ENCODE assay signal across 9 mouse cellular contexts in the genomic region with DNA sequence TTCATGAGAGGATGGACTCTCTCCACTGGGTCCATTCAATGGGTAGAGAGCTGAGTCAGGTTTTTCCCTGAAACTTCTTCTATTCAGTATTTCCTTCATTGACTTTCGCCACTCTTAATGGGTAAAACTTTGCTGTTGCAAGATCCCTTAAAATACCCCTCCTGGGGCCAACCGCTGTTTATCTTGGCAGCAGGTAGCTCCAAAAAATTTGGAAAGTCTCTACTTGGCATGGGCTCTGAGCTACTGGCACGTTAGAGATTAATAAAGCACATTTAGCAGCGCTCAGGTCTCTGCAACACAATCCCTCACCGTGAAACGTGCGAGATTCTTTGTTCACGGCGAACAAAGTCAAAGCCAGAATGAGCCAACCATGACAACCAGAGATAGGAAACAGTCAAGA. TPM values are rescaled to one million over a fixed set of nuclear protein-coding genes. Genes with fewer than 3 reads are reported as not detected.
DNase-seq lines count a peak whose midpoint lies in the region; ATAC-seq lines count a peak whose summit lies in the region.
"Had no signal": no experiment of that assay in that cellular context is flagged by ENCODE, and none has a peak within 500 bp of the region (broad histone marks: within the 10 kb centered on the region; RNA-seq: fewer than 3 reads in every experiment).

No protein-coding gene starts in this region.

- peak overlapping the region; percentile 63 for H3K4me2 ChIP-seq in forebrain, embryonic 12.5 days
- peak overlapping the region; percentile 40 for H3K4me2 ChIP-seq in hindbrain, embryonic 14.5 days (replicated peaks)

- peak overlapping the region; percentile 39 for H3K4me3 ChIP-seq in forebrain, embryonic 12.5 days (replicated peaks)
- H3K4me3 ChIP-seq in hindbrain, embryonic 14.5 days (replicated peaks; ENCODE audit: low read length), result peak overlapping the region; percentile 10

- H3K4me1 ChIP-seq in forebrain, embryonic 12.5 days, result peaks cover 25% of the 10 kb centered on the region
- peaks cover 19% of the 10 kb centered on the region for H3K4me1 ChIP-seq in hindbrain, embryonic 14.5 days (replicated peaks; ENCODE audit: control insufficient read depth, insufficient read depth, low read length)

- H3K27ac ChIP-seq in forebrain, embryonic 12.5 days, result peak overlapping the region; percentile 88
- no peak overlapping the region for H3K27ac ChIP-seq in hindbrain, embryonic 14.5 days

- peak; percentile 11 for DNase-seq in kidney, adult 11 months
- no peak for DNase-seq in kidney, postnatal 4 days
- DNase-seq in hindbrain, embryonic 14.5 days (ENCODE audit: low spot score), result no peak
- DNase-seq in lung, postnatal 36 days, result peak; percentile 53
- no peak for DNase-seq in right cerebral cortex, postnatal 36 days (ENCODE audit: low spot score in 2 of 2)
- no peak for DNase-seq in T-cell, adult 2 months (ENCODE audit: low spot score)
- DNase-seq in adrenal gland, adult 18-20 months (ENCODE audit: low spot score in 2 of 2), result no peak

- no peak for ATAC-seq in forebrain, embryonic 12.5 days (ENCODE audit: low FRiP score)
- no peak for ATAC-seq in hindbrain, embryonic 14.5 days (ENCODE audit: low FRiP score)

- H3K9ac ChIP-seq in forebrain, embryonic 12.5 days, result 0 out of 2 replicates have a peak overlapping the region, but pooled peaks have one; percentile 17
- H3K9ac ChIP-seq in hindbrain, embryonic 14.5 days, result 0 out of 2 replicates have a peak overlapping the region, but pooled peaks have one; percentile 16

- WGBS in forebrain, embryonic 12.5 days, result 66% methylated on average over 9 of the region's 9 CpGs
- WGBS in hindbrain, embryonic 14.5 days, result 46% methylated on average over 9 of the region's 9 CpGs

- H3K36me3 ChIP-seq in forebrain, embryonic 12.5 days (replicated peaks), result no peaks in the 10 kb centered on the region
- no peaks in the 10 kb centered on the region for H3K36me3 ChIP-seq in hindbrain, embryonic 14.5 days (replicated peaks; ENCODE audit: control insufficient read depth, insufficient read depth)
- H3K36me3 ChIP-seq: G1E had no signal

- 0 out of 2 replicates have a peak, but pooled peaks cover 16% of the 10 kb centered on the region for H3K27me3 ChIP-seq in forebrain, embryonic 12.5 days
- peaks cover 33% of the 10 kb centered on the region; the same call in 1 of the 2 replicates for H3K27me3 ChIP-seq in hindbrain, embryonic 14.5 days (ENCODE audit: control insufficient read depth, insufficient read depth, low read length)

- no peaks in the 10 kb centered on the region for H3K9me3 ChIP-seq in forebrain, embryonic 12.5 days
- no peaks in the 10 kb centered on the region for H3K9me3 ChIP-seq in hindbrain, embryonic 14.5 days (ENCODE audit: control insufficient read depth, low read length)

RNA-seq across cellular contexts. Expression of gene Nckap5, which starts 1.6 kb away (rescaled TPM):
- 24.5 and 28.3 TPM in 2 replicates for polyA plus RNA-seq in forebrain, embryonic 12.5 days (2016; fragmentation: Nextera tagmentation; extraction: Ambion mirVana)
- polyA plus RNA-seq in hindbrain, embryonic 14.5 days (2014; fragmentation: Nextera tagmentation; extraction: Ambion mirVana), result 12.5 and 14.1 TPM in 2 replicates
- 10 to 100 TPM; 25.8 to 55.1 TPM for total RNA-seq in adrenal gland, adult 18-20 months (2021)

Comparison
In these comparisons a context has a peak if more than half of its experiments do, and no peak if none do; other contexts are left out.
1. DNase-seq: peak in kidney, adult 11 months (single experiment) and lung, postnatal 36 days (single experiment); none in kidney, postnatal 4 days (0 of 2), hindbrain, embryonic 14.5 days (single experiment), right cerebral cortex, postnatal 36 days (0 of 2), T-cell, adult 2 months (single experiment) and adrenal gland, adult 18-20 months (0 of 2).